Mouse (Mus musculus): ENCODE data around the gene Zfp991. TPM values are rescaled to one million over a fixed set of nuclear protein-coding genes. Genes with fewer than 3 reads are reported as not detected.

The Zfp991 gene
- polyA plus RNA-seq, 1 experiment from 2014 or later, result 11.2 TPM

Other genes with a start within 250 kb of the Zfp991 start
- gene Gm21411, start 222.4 kb upstream of the Zfp991 start, polyA plus RNA-seq (2015; fragmentation: Nextera tagmentation; extraction: Ambion mirVana), result not detected in 2 replicates
- gene Zfp989, start 160.1 kb upstream of the Zfp991 start, polyA plus RNA-seq (2015; fragmentation: Nextera tagmentation; extraction: Ambion mirVana), result 0.12 TPM in 1 of 2 replicates, not detected in the other
- gene Rex2, start 110.2 kb upstream of the Zfp991 start, polyA plus RNA-seq (2015; fragmentation: Nextera tagmentation; extraction: Ambion mirVana), result not detected in 2 replicates
- 0.48 and 0.60 TPM in 2 replicates for gene Zfp988, start 173.6 kb downstream of the Zfp991 start, polyA plus RNA-seq (2015; fragmentation: Nextera tagmentation; extraction: Ambion mirVana)
- gene Zfp978, start 229.3 kb downstream of the Zfp991 start, polyA plus RNA-seq (2015; fragmentation: Nextera tagmentation; extraction: Ambion mirVana), result not detected in 2 replicates